Mouse (Mus musculus) spleen, adult 2 months (tissue): Measurements from ENCODE around the gene Wdr20. TPM values are rescaled to one million over a fixed set of nuclear protein-coding genes. Genes with fewer than 3 reads are reported as not detected.

Experiments used
- DNase-seq, 2 experiments: peaks; one replicate each; pipeline versions ENCODE4 v3.0.0 to v3.0.0-alpha.2; 2012 to 2021; ENCODE audit warnings: low spot score in 2 of 2, low read depth in 1 of 2
- H3K27ac ChIP-seq: fragments of 200-500 bp; 2 replicates; pipeline ENCODE4 v1.5.1; 2012; ENCODE audit warnings: low read length, inconsistent platforms; ENCODE audit not compliant: insufficient read depth
- H3K27me3 ChIP-seq: fragments of 200-500 bp; 2 replicates; pipeline ENCODE4 v1.6.1; 2012; ENCODE audit warnings: mild to moderate bottlenecking, moderate library complexity, low read length, inconsistent platforms; ENCODE audit not compliant: control insufficient read depth, insufficient read depth
- H3K36me3 ChIP-seq: fragments of 200-500 bp; 2 replicates; pipeline ENCODE4 v1.6.1; 2012; ENCODE audit warnings: mild to moderate bottlenecking, low read length, inconsistent platforms; ENCODE audit not compliant: control insufficient read depth, insufficient read depth
- H3K4me1 ChIP-seq: fragments of 200-500 bp; 2 replicates; pipeline ENCODE4 v1.6.1; 2011; ENCODE audit warnings: inconsistent platforms; ENCODE audit not compliant: control insufficient read depth, insufficient read depth, insufficient read length
- H3K4me3 ChIP-seq: fragments of 200-500 bp; 2 replicates; pipeline ENCODE4 v1.5.1; 2011; ENCODE audit warnings: mild to moderate bottlenecking, inconsistent platforms; ENCODE audit not compliant: insufficient read depth, insufficient read length; ENCODE audit errors: extremely low read depth
- CTCF ChIP-seq: fragments of 200-500 bp; IDR thresholded peaks from 2 replicates; pipeline ENCODE4 v1.5.1; 2011; ENCODE audit warnings: mild to moderate bottlenecking, inconsistent platforms; ENCODE audit not compliant: insufficient read depth, insufficient read length, insufficient replicate concordance; ENCODE audit errors: extremely low read depth
- POLR2A ChIP-seq: fragments of 200-500 bp; IDR thresholded peaks from 2 replicates; pipeline ENCODE4 v1.6.1; 2011; ENCODE audit warnings: low read depth, low read length, inconsistent platforms
- WGBS: fragments of 180-500 bp; shearing (Covaris S2); methylation state at CpG from one replicate; pipeline ENCODE4 v1.1.7; 2018; 5-methylcytosine and 5-hydroxymethylcytosine counted together
- polyA plus RNA-seq: library from polyadenylated mRNA; depleted of rRNA; stranded (reverse); fragments of >200 nt; gene quantifications from 2 replicates; pipeline ENCODE4 v1.2.3, GENCODE M21; 2012

The Wdr20 gene
- polyA plus RNA-seq, 1 experiment: 11.4 TPM

- Histone ChIP-seq H3K27ac (no peak overlapping the region), H3K27me3 (no peaks in the 10 kb centered on the region), H3K4me3 (no peak overlapping the region), H3K36me3 (peaks cover 4% of the 10 kb centered on the region), H3K4me1 (no peaks in the 10 kb centered on the region)
- 95% methylated on average over 4 of the region's 4 CpGs for WGBS
- TF ChIP-seq POLR2A (no peak), CTCF (no peak)
- DNase-seq: no peak
Observed at GRCm38 (mm10) chr12:110790580-110790979, 52.8 kb downstream of the Wdr20 start.

GRCm38 (mm10) chr12:110791026-110791425 lies 53.3 kb downstream of the Wdr20 start:
- H3K27me3 ChIP-seq: no peaks in the 10 kb centered on the region
- peaks cover 4% of the 10 kb centered on the region for H3K36me3 ChIP-seq

GRCm38 (mm10) chr12:110795035-110795434 lies 57.3 kb downstream of the Wdr20 start:
- no peak for DNase-seq
- Histone ChIP-seq H3K4me1 (no peaks in the 10 kb centered on the region), H3K27me3 (no peaks in the 10 kb centered on the region), H3K4me3 (no peak overlapping the region), H3K27ac (no peak overlapping the region), H3K36me3 (peaks cover 2% of the 10 kb centered on the region)
- WGBS: 67% methylated on average over 6 of the region's 6 CpGs
- TF ChIP-seq POLR2A (no peak), CTCF (no peak)

More at GRCm38 (mm10) chr12:110791026-110791425, 53.3 kb downstream of the Wdr20 start:
- H3K27ac ChIP-seq: no peak overlapping the region
- TF ChIP-seq CTCF (no peak), POLR2A (no peak)
- DNase-seq: no peak
- H3K4me3 ChIP-seq: no peak overlapping the region
- no peaks in the 10 kb centered on the region for H3K4me1 ChIP-seq
- WGBS: 95% methylated on average over 8 of the region's 8 CpGs

- Histone ChIP-seq H3K4me1 (no peaks in the 10 kb centered on the region), H3K4me3 (no peak overlapping the region), H3K27ac (no peak overlapping the region), H3K27me3 (no peaks in the 10 kb centered on the region), H3K36me3 (peaks cover 2% of the 10 kb centered on the region; the same call in 1 of the 2 replicates)
- TF ChIP-seq CTCF: no peak
- no peak for TF ChIP-seq POLR2A
- DNase-seq: no peak
- WGBS: 76% methylated on average over 6 of the region's 6 CpGs
Observed at GRCm38 (mm10) chr12:110796748-110797147, 59.0 kb downstream of the Wdr20 start.

- Histone ChIP-seq H3K4me3 (no peak overlapping the region), H3K4me1 (no peaks in the 10 kb centered on the region), H3K27ac (no peak overlapping the region), H3K27me3 (no peaks in the 10 kb centered on the region), H3K36me3 (peaks cover 2% of the 10 kb centered on the region; the same call in 1 of the 2 replicates)
- no peak for TF ChIP-seq CTCF
- no peak for TF ChIP-seq POLR2A
- 87% methylated on average over 6 of the region's 6 CpGs for WGBS
- DNase-seq: no peak
Observed at GRCm38 (mm10) chr12:110797202-110797601, 59.5 kb downstream of the Wdr20 start.

- 92% methylated on average over 10 of the region's 10 CpGs for WGBS
- DNase-seq: no peak
- H3K36me3 ChIP-seq: peaks cover 2% of the 10 kb centered on the region; the same call in 1 of the 2 replicates
- no peaks in the 10 kb centered on the region for H3K27me3 ChIP-seq
- H3K27ac ChIP-seq: no peak overlapping the region
- TF ChIP-seq POLR2A (no peak), CTCF (no peak)
- H3K4me3 ChIP-seq: no peak overlapping the region
- no peaks in the 10 kb centered on the region for H3K4me1 ChIP-seq
Observed at GRCm38 (mm10) chr12:110797842-110798431, 60.2 kb downstream of the Wdr20 start.

GRCm38 (mm10) chr12:110799226-110799625 lies 61.5 kb downstream of the Wdr20 start:
- H3K36me3 ChIP-seq: 0 out of 2 replicates have a peak, but pooled peaks cover under 1% of the 10 kb centered on the region
- TF ChIP-seq CTCF (no peak), POLR2A (no peak)
- 94% methylated on average over 4 of the region's 4 CpGs for WGBS

More at GRCm38 (mm10) chr12:110799226-110799625, 61.5 kb downstream of the Wdr20 start:
- DNase-seq: no peak
- H3K27ac ChIP-seq: no peak overlapping the region
- no peak overlapping the region for H3K4me3 ChIP-seq
- no peaks in the 10 kb centered on the region for H3K27me3 ChIP-seq
- no peaks in the 10 kb centered on the region for H3K4me1 ChIP-seq
